Mouse (Mus musculus) large intestine, adult 2 months (tissue): ENCODE measurements around the gene Lekr1. TPM values are rescaled to one million over a fixed set of nuclear protein-coding genes. Genes with fewer than 3 reads are reported as not detected.

Source experiments
- DNase-seq: peaks from one replicate; pipeline ENCODE4 v3.0.0-alpha.2; 2012; ENCODE audit warnings: low read depth, low spot score
- WGBS: fragments of 180-500 bp; shearing (Covaris S2); methylation state at CpG from one replicate; pipeline ENCODE4 v1.1.7; 2018; 5-methylcytosine and 5-hydroxymethylcytosine counted together
- polyA plus RNA-seq: library from polyadenylated mRNA; depleted of rRNA; stranded (reverse); fragments of >200 nt; gene quantifications from 2 replicates; pipeline ENCODE4 v1.2.3, GENCODE M21; 2012

The Lekr1 gene
- polyA plus RNA-seq, 1 experiment: 0.45 TPM

GRCm38 (mm10) chr3:65654541-65655206 lies 11.4 kb upstream of the Lekr1 start:
- WGBS: 45% methylated on average over 10 of the region's 10 CpGs
- DNase-seq: no peak

- 92% methylated on average over 7 of the region's 7 CpGs for WGBS
- DNase-seq: no peak
These were observed 9.6 kb upstream of the Lekr1 start for GRCm38 (mm10) chr3:65656451-65656850.

DNA sequence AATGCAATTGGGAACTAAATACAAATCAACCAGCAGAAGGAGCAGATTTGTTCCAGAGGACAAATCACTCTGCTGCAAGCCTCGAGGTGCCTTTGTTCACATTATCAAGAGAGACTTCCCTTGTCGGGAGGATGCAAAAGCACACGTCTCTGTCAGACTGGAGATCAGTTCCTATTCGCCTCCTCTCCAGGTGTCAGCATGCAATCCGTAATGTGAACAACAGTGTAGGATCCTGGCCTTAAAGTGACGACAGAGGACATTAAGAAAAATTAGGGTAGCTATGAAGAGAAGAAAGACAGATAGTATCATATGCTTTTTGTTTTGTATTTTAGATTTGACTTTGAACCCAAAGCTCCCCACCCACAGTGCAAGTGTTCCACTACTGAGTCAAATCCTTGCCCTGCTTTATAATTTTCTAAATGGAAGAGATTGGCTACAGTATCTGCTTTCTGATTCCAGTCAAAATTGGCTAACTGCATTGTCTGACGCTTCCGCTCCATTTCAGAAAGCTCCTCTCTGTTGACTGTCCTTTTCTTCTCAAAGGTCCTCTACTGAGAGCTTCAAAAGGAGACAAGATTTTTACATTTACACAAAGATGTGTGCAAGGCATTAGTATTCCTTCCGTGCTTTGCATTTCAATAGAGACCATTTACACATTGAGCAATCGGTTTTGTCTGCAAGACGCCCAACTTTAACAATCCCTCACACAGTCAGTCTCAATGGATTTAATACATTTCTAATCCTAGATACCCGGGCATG lies 8.9 kb upstream of the Lekr1 start:
- WGBS: 88% methylated on average over 12 of the region's 12 CpGs
- no peak for DNase-seq

DNA sequence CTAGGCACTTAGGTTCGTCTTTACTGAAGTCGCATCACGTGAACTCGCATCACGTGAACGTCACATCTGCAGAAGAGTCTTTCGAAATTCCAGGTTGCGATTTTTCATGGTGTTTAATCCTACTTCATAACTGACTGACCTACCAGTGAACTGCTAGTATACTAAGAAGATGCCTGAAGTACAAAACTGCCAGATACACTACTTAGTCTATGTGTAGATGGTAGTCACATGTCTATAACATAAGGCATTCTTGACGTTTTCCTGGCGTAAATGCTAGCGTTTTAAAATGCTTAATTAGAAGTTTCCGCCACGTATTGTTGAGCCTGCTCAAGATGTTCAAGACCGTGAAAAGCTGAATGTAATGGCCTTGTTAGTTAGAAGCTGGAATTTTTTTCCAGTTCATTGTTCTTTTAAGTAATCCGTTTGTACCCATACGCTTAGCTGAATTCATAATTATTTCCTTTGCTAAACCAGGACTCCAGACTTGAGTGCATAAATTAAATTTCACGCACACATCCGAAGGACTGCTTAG lies 7.9 kb upstream of the Lekr1 start:
- no peak for DNase-seq
- 70% methylated on average over 18 of the region's 18 CpGs for WGBS

GRCm38 (mm10) chr3:65658721-65659619 lies 7.1 kb upstream of the Lekr1 start:
- under 1% methylated on average over 72 of the region's 72 CpGs for WGBS
- DNase-seq: no peak

- 2% methylated on average over 9 of the region's 9 CpGs for WGBS
- DNase-seq: peak; percentile 63
These were observed 6.5 kb upstream of the Lekr1 start for GRCm38 (mm10) chr3:65659620-65659932.

GRCm38 (mm10) chr3:65660336-65660735 lies 5.7 kb upstream of the Lekr1 start:
- no peak for DNase-seq
- 95% methylated on average over 4 of the region's 4 CpGs for WGBS

GRCm38 (mm10) chr3:65661731-65662130 lies 4.3 kb upstream of the Lekr1 start:
- WGBS: 67% methylated on average over 3 of the region's 3 CpGs
- no peak for DNase-seq

DNA sequence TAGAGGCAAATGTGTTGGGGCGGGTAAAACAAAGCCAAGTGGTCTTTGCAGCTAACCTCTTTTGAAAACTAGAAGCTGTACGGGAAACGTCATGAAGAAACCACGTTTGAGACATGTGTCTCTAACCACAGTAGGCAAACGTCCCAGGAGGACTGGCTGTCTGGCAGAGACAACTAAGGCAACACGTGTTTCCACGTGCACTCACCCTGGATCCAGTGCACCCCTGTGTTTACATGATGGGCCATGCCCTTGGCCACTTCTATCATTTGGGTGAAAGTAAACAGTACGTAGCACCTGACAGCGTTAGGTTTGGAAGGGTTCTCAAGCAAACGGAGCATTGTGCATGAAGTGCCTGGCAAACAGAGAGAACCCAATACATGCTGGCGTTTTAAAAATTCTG lies 2.9 kb upstream of the Lekr1 start:
- WGBS: 32% methylated on average over 11 of the region's 11 CpGs

GRCm38 (mm10) chr3:65670216-65670615 lies 4.2 kb downstream of the Lekr1 start:
- 79% methylated on average over 6 of the region's 6 CpGs for WGBS
- DNase-seq: no peak

More for the DNA sequence above, 2.9 kb upstream of the Lekr1 start:
- no peak for DNase-seq

DNA sequence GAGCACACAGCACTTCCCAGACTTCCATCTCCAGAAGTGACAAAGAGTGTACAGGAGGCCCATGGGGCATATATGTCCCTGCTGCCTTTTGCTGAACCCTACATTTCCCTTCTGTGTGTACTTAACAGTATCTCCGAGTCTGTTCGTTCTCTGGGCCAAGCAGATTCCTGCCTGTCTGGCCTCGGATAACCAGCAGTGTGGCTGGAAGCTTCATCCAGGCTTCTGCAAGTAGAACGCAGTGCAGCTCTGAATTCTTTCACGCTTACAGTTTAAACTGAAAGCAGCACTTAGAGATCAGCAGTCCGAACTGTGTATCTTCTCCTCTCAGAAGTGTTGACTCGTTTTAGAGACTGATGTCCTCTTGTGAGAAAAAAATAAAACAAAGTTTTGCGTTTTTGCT lies 7.7 kb downstream of the Lekr1 start:
- no peak for DNase-seq
- WGBS: 58% methylated on average over 8 of the region's 8 CpGs

DNA sequence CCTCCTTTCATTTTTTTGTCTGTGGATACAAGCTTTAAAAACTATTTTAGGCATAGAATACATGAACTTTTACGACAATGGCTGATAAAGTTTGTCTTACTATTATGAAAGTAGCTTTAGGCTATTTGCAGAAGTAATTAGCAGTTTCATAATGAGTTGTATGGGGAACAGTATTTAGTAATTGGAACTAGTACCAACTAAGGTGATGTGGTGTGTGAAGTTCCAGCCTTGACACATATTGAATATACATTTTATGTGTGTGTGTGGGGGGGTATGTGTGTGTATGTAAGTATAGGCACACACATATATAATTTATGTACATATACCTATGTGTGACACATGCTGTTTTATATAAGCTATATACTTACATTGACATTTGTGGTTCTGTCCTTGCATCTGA lies 14.6 kb downstream of the Lekr1 start:
- WGBS: 83% methylated on average over 1 of the region's 1 CpGs
- DNase-seq: no peak

- 52% methylated on average over 2 of the region's 2 CpGs for WGBS
- no peak for DNase-seq
These were observed 23.7 kb downstream of the Lekr1 start for GRCm38 (mm10) chr3:65689705-65690104.

DNA sequence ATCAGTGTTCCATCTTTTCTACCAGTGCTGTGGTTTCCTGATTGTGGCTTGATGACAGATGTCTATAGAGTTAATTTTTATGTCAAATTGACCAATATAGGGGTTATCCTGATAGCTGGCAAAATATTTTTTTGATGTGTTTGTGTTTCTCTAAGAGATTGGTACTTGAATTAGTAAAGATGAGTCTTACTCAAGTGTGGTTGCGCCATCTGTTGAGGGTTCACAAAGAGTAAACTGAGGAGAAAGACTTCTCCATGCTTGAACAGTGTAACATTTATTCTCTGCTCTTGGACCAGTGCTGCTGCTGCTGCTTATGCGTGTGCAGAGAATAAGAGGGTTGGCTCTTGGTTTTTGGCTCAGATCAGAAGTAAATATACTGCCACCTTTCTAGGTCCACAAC lies 24.8 kb downstream of the Lekr1 start:
- DNase-seq: no peak
- WGBS: 76% methylated on average over 2 of the region's 2 CpGs

GRCm38 (mm10) chr3:65699704-65700103 lies 33.7 kb downstream of the Lekr1 start:
- 63% methylated on average over 1 of the region's 1 CpGs for WGBS
- DNase-seq: no peak

DNA sequence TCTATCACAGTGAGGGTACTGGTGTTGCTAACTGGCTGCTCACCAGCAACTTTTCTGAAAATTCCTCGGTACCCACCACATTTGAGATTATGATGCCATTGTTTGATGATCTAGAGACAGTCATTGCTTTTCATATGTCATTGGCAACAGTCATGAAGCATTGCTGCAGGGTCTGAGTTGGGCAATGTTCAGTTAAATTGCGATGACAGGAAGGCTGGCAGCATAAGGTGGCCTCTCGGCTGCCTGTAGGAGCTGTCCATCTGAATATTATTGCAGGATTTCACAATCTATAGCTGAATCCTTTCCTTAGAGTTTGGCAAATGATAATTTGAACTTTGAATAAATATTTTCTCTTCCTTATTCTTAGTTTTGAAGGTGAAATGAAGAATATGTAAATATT lies 48.3 kb downstream of the Lekr1 start:
- 83% methylated on average over 3 of the region's 3 CpGs for WGBS
- DNase-seq: no peak

DNA sequence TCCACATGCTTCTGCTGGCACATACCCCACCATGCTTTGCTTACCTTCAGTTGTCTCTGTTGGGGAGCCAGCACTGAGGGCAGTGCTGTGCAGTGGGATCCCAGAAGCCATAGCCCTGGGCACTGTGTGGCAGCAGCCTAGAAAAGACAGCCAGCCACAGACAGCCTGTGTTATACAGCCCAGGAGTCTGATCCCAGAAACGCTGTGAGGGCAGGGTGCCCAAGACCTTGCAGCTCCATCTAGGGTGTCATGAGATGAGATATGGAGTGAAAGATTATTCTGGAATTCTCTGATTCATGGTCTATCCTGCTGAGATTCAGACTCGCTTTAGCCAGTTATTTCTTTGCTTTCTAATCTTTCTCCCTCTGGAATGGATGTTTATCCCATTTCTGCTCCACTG lies 51.4 kb downstream of the Lekr1 start:
- 75% methylated on average over 2 of the region's 2 CpGs for WGBS
- no peak for DNase-seq

- no peak for DNase-seq
- WGBS: 86% methylated on average over 4 of the region's 4 CpGs
These were observed 56.9 kb downstream of the Lekr1 start for GRCm38 (mm10) chr3:65722897-65723296.

GRCm38 (mm10) chr3:65723664-65724063 lies 57.6 kb downstream of the Lekr1 start:
- DNase-seq: no peak
- WGBS: 76% methylated on average over 4 of the region's 4 CpGs

- no peak for DNase-seq
- 67% methylated on average over 4 of the region's 4 CpGs for WGBS
These were observed 71.8 kb downstream of the Lekr1 start for GRCm38 (mm10) chr3:65737816-65738215.
